Mouse (Mus musculus): Measurements from ENCODE around the gene Msx2. TPM values are rescaled to one million over a fixed set of nuclear protein-coding genes. Genes with fewer than 3 reads are reported as not detected.

Gene Msx2
- polyA plus RNA-seq, 1 experiment from 2014 or later: 0.44 TPM

- WGBS: under 1% methylated on average over 51 of the region's 51 CpGs
- Histone ChIP-seq H3K4me3 (ENCODE audit: low read depth, low read length) (peak overlapping the region; percentile 22), H3K9me3 (ENCODE audit: control insufficient read depth, low read length) (no peaks in the 10 kb centered on the region), H3K4me2 (ENCODE audit: low read depth, low read length) (peak overlapping the region; percentile 61), H3K27me3 (ENCODE audit: control insufficient read depth, insufficient read depth, low read length) (peaks cover 12% of the 10 kb centered on the region), H3K27ac (ENCODE audit: low read depth, low read length) (no peak overlapping the region), H3K36me3 (ENCODE audit: control insufficient read depth, insufficient read depth, low read length) (no peaks in the 10 kb centered on the region), H3K4me1 (ENCODE audit: control insufficient read depth, insufficient read depth, low read length) (peaks cover 18% of the 10 kb centered on the region; the same call in 1 of the 2 replicates), H3K9ac (replicated peaks; ENCODE audit: low read depth, low read length) (peak overlapping the region; percentile 4; the same call in 1 of the 2 replicates)
- ATAC-seq (ENCODE audit: low read depth): peak; percentile 68; the same call in 1 of the 2 replicates
Measured at GRCm38 (mm10) chr13:53461855-53462648, 10.8 kb downstream of the Msx2 start.

- ATAC-seq (ENCODE audit: low read depth): 0 out of 2 replicates have a peak, but pooled peaks have one; percentile 10
- Histone ChIP-seq H3K27ac (ENCODE audit: low read depth, low read length) (no peak overlapping the region), H3K27me3 (ENCODE audit: control insufficient read depth, insufficient read depth, low read length) (peaks cover 12% of the 10 kb centered on the region), H3K4me3 (ENCODE audit: low read depth, low read length) (no peak overlapping the region), H3K9me3 (ENCODE audit: control insufficient read depth, low read length) (no peaks in the 10 kb centered on the region), H3K4me2 (ENCODE audit: low read depth, low read length) (no peak overlapping the region), H3K4me1 (ENCODE audit: control insufficient read depth, insufficient read depth, low read length) (peaks cover 18% of the 10 kb centered on the region; the same call in 1 of the 2 replicates), H3K36me3 (ENCODE audit: control insufficient read depth, insufficient read depth, low read length) (no peaks in the 10 kb centered on the region), H3K9ac (replicated peaks; ENCODE audit: low read depth, low read length) (no peak overlapping the region)
- 19% methylated on average over 2 of the region's 2 CpGs for WGBS
Measured at GRCm38 (mm10) chr13:53461346-53461745, 11.5 kb downstream of the Msx2 start.

GRCm38 (mm10) chr13:53458766-53459165 is 14.1 kb downstream of the Msx2 start:
- H3K36me3 ChIP-seq (ENCODE audit: control insufficient read depth, insufficient read depth, low read length): no peaks in the 10 kb centered on the region
- no peak for ATAC-seq (ENCODE audit: low read depth)
- 73% methylated on average over 4 of the region's 4 CpGs for WGBS
- H3K27ac ChIP-seq (ENCODE audit: low read depth, low read length): no peak overlapping the region
- peaks cover 9% of the 10 kb centered on the region; the same call in 1 of the 2 replicates for H3K4me1 ChIP-seq (ENCODE audit: control insufficient read depth, insufficient read depth, low read length)
- H3K4me2 ChIP-seq (ENCODE audit: low read depth, low read length): no peak overlapping the region
- no peak overlapping the region for H3K4me3 ChIP-seq (ENCODE audit: low read depth, low read length)
- H3K9ac ChIP-seq (replicated peaks; ENCODE audit: low read depth, low read length): no peak overlapping the region
- H3K9me3 ChIP-seq (ENCODE audit: control insufficient read depth, low read length): no peaks in the 10 kb centered on the region
- H3K27me3 ChIP-seq (ENCODE audit: control insufficient read depth, insufficient read depth, low read length): peaks cover 4% of the 10 kb centered on the region

- Histone ChIP-seq H3K4me2 (ENCODE audit: low read depth, low read length) (peak overlapping the region; percentile 57), H3K27me3 (ENCODE audit: control insufficient read depth, insufficient read depth, low read length) (no peaks in the 10 kb centered on the region), H3K9me3 (ENCODE audit: control insufficient read depth, low read length) (no peaks in the 10 kb centered on the region), H3K4me3 (ENCODE audit: low read depth, low read length) (peak overlapping the region; percentile 23), H3K27ac (ENCODE audit: low read depth, low read length) (0 out of 2 replicates have a peak overlapping the region, but pooled peaks have one; percentile 16), H3K36me3 (ENCODE audit: control insufficient read depth, insufficient read depth, low read length) (no peaks in the 10 kb centered on the region), H3K9ac (replicated peaks; ENCODE audit: low read depth, low read length) (peak overlapping the region; percentile 41; the same call in 1 of the 2 replicates), H3K4me1 (ENCODE audit: control insufficient read depth, insufficient read depth, low read length) (no peaks in the 10 kb centered on the region; the same call in 1 of the 2 replicates)
- 6% methylated on average over 21 of the region's 21 CpGs for WGBS
- ATAC-seq (ENCODE audit: low read depth): peak; percentile 51
Measured at GRCm38 (mm10) chr13:53454794-53455672, 17.8 kb downstream of the Msx2 start.

GRCm38 (mm10) chr13:53453927-53454326 is 18.9 kb downstream of the Msx2 start:
- WGBS: 87% methylated on average over 3 of the region's 3 CpGs

GRCm38 (mm10) chr13:53447609-53448008 is 25.3 kb downstream of the Msx2 start:
- Histone ChIP-seq H3K27ac (ENCODE audit: low read depth, low read length) (no peak overlapping the region), H3K9me3 (ENCODE audit: control insufficient read depth, low read length) (no peaks in the 10 kb centered on the region), H3K27me3 (ENCODE audit: control insufficient read depth, insufficient read depth, low read length) (no peaks in the 10 kb centered on the region), H3K4me1 (ENCODE audit: control insufficient read depth, insufficient read depth, low read length) (peaks cover under 1% of the 10 kb centered on the region; the same call in 1 of the 2 replicates), H3K9ac (replicated peaks; ENCODE audit: low read depth, low read length) (no peak overlapping the region), H3K4me2 (ENCODE audit: low read depth, low read length) (no peak overlapping the region), H3K4me3 (ENCODE audit: low read depth, low read length) (no peak overlapping the region), H3K36me3 (ENCODE audit: control insufficient read depth, insufficient read depth, low read length) (no peaks in the 10 kb centered on the region)
- 23% methylated on average over 6 of the region's 6 CpGs for WGBS
- ATAC-seq (ENCODE audit: low read depth): no peak

More at GRCm38 (mm10) chr13:53453927-53454326, 18.9 kb downstream of the Msx2 start:
- H3K4me2 ChIP-seq (ENCODE audit: low read depth, low read length): no peak overlapping the region
- H3K27ac ChIP-seq (ENCODE audit: low read depth, low read length): no peak overlapping the region
- H3K4me3 ChIP-seq (ENCODE audit: low read depth, low read length): no peak overlapping the region
- H3K9ac ChIP-seq (replicated peaks; ENCODE audit: low read depth, low read length): no peak overlapping the region
- H3K36me3 ChIP-seq (ENCODE audit: control insufficient read depth, insufficient read depth, low read length): no peaks in the 10 kb centered on the region
- no peaks in the 10 kb centered on the region for H3K27me3 ChIP-seq (ENCODE audit: control insufficient read depth, insufficient read depth, low read length)
- no peaks in the 10 kb centered on the region; the same call in 1 of the 2 replicates for H3K4me1 ChIP-seq (ENCODE audit: control insufficient read depth, insufficient read depth, low read length)
- no peak for ATAC-seq (ENCODE audit: low read depth)
- H3K9me3 ChIP-seq (ENCODE audit: control insufficient read depth, low read length): no peaks in the 10 kb centered on the region

- no peak for ATAC-seq (ENCODE audit: low read depth)
- H3K4me2 ChIP-seq (ENCODE audit: low read depth, low read length): no peak overlapping the region
- WGBS: 33% methylated on average over 3 of the region's 3 CpGs
- peaks cover 3% of the 10 kb centered on the region; the same call in 1 of the 2 replicates for H3K4me1 ChIP-seq (ENCODE audit: control insufficient read depth, insufficient read depth, low read length)
- H3K27me3 ChIP-seq (ENCODE audit: control insufficient read depth, insufficient read depth, low read length): no peaks in the 10 kb centered on the region
- H3K4me3 ChIP-seq (ENCODE audit: low read depth, low read length): no peak overlapping the region
- no peak overlapping the region for H3K9ac ChIP-seq (replicated peaks; ENCODE audit: low read depth, low read length)
- no peaks in the 10 kb centered on the region for H3K36me3 ChIP-seq (ENCODE audit: control insufficient read depth, insufficient read depth, low read length)
- H3K9me3 ChIP-seq (ENCODE audit: control insufficient read depth, low read length): no peaks in the 10 kb centered on the region
- H3K27ac ChIP-seq (ENCODE audit: low read depth, low read length): no peak overlapping the region
Measured at GRCm38 (mm10) chr13:53443602-53444001, 29.3 kb downstream of the Msx2 start.

- Histone ChIP-seq H3K27ac (ENCODE audit: low read depth, low read length) (no peak overlapping the region), H3K27me3 (ENCODE audit: control insufficient read depth, insufficient read depth, low read length) (no peaks in the 10 kb centered on the region), H3K9me3 (ENCODE audit: control insufficient read depth, low read length) (no peaks in the 10 kb centered on the region), H3K36me3 (ENCODE audit: control insufficient read depth, insufficient read depth, low read length) (no peaks in the 10 kb centered on the region), H3K9ac (replicated peaks; ENCODE audit: low read depth, low read length) (no peak overlapping the region), H3K4me1 (ENCODE audit: control insufficient read depth, insufficient read depth, low read length) (peaks cover 3% of the 10 kb centered on the region; the same call in 1 of the 2 replicates), H3K4me2 (ENCODE audit: low read depth, low read length) (peak overlapping the region; percentile 42), H3K4me3 (ENCODE audit: low read depth, low read length) (peak overlapping the region; percentile 18; the same call in 1 of the 2 replicates)
- 0 out of 2 replicates have a peak, but pooled peaks have one; percentile 24 for ATAC-seq (ENCODE audit: low read depth)
- WGBS: 32% methylated on average over 25 of the region's 25 CpGs
Measured at GRCm38 (mm10) chr13:53442168-53442980, 30.5 kb downstream of the Msx2 start.
